Mouse (Mus musculus) forebrain, embryonic 15.5 days (tissue): ENCODE results near the gene Plrg1. TPM values are rescaled to one million over a fixed set of nuclear protein-coding genes. Genes with fewer than 3 reads are reported as not detected.

Experiments
- ATAC-seq: fragments of 200-750 bp; cut with Nextera tagmentation; replicated peaks from 2 replicates; pipeline ENCODE4 v1.8.0; 2017; ENCODE audit warnings: mild to moderate bottlenecking, moderate TSS enrichment, moderate library complexity
- H3K27ac ChIP-seq: fragments of 300-500 bp; sonication (generic); replicated peaks from 2 replicates; pipeline ENCODE4 v1.5.1; 2015; ENCODE audit warnings: mild to moderate bottlenecking, inconsistent platforms
- H3K27me3 ChIP-seq: fragments of 300-500 bp; sonication (generic); 2 replicates; pipeline ENCODE4 v1.6.1; 2015; ENCODE audit warnings: inconsistent platforms
- H3K36me3 ChIP-seq: fragments of 300-500 bp; sonication (generic); 2 replicates; pipeline ENCODE4 v1.6.1; 2015; ENCODE audit warnings: mild to moderate bottlenecking, inconsistent platforms
- H3K4me1 ChIP-seq: fragments of 300-500 bp; sonication (generic); 2 replicates; pipeline ENCODE4 v1.6.1; 2015; ENCODE audit warnings: inconsistent platforms
- H3K4me2 ChIP-seq: fragments of 300-500 bp; sonication (generic); replicated peaks from 2 replicates; pipeline ENCODE4 v1.6.1; 2015; ENCODE audit warnings: mild to moderate bottlenecking, inconsistent platforms
- H3K4me3 ChIP-seq: fragments of 300-500 bp; sonication (generic); 2 replicates; pipeline ENCODE4 v1.5.1; 2015; ENCODE audit warnings: mild to moderate bottlenecking, inconsistent platforms
- H3K9ac ChIP-seq: fragments of 300-500 bp; sonication (generic); replicated peaks from 2 replicates; pipeline ENCODE4 v1.6.1; 2015; ENCODE audit warnings: mild to moderate bottlenecking, inconsistent platforms
- H3K9me3 ChIP-seq: fragments of 300-500 bp; sonication (generic); 2 replicates; pipeline ENCODE4 v1.6.1; 2016; ENCODE audit warnings: inconsistent platforms
- WGBS: fragments of 180-500 bp; shearing (Covaris S2); methylation state at CpG from one replicate; pipeline ENCODE4 v1.1.7; 2015; ENCODE audit warnings: mixed read lengths; 5-methylcytosine and 5-hydroxymethylcytosine counted together
- polyA plus RNA-seq: library from polyadenylated mRNA; unstranded; fragments of >200 nt; fragmentation: Nextera tagmentation; extraction: Ambion mirVana; gene quantifications from 2 replicates; pipeline ENCODE4 v1.2.1, GENCODE M21; 2015

The Plrg1 gene
- polyA plus RNA-seq, 1 experiment from 2014 or later, result 118 TPM

GRCm38 (mm10) chr3:83054759-83055158 lies 563 bp upstream of the Plrg1 start:
- Histone ChIP-seq H3K4me1 (peaks cover 12% of the 10 kb centered on the region), H3K9ac (no peak overlapping the region), H3K27me3 (no peaks in the 10 kb centered on the region), H3K27ac (no peak overlapping the region), H3K4me2 (peak overlapping the region; percentile 39), H3K9me3 (no peaks in the 10 kb centered on the region), H3K4me3 (peak overlapping the region; percentile 75), H3K36me3 (peaks cover 21% of the 10 kb centered on the region)
- WGBS, result 39% methylated on average over 13 of the region's 13 CpGs
- no peak for ATAC-seq

- peaks cover 12% of the 10 kb centered on the region for H3K4me1 ChIP-seq
- no peak for ATAC-seq
- H3K9me3 ChIP-seq, result no peaks in the 10 kb centered on the region
- H3K9ac ChIP-seq, result no peak overlapping the region
- 91% methylated on average over 2 of the region's 2 CpGs for WGBS
- H3K4me2 ChIP-seq, result no peak overlapping the region
- H3K27me3 ChIP-seq, result no peaks in the 10 kb centered on the region
- no peak overlapping the region for H3K27ac ChIP-seq
- no peak overlapping the region for H3K4me3 ChIP-seq
- peaks cover 42% of the 10 kb centered on the region for H3K36me3 ChIP-seq
These were observed 1.7 kb downstream of the Plrg1 start for GRCm38 (mm10) chr3:83057046-83057445.

GRCm38 (mm10) chr3:83067920-83068319 lies 12.6 kb downstream of the Plrg1 start:
- WGBS, result 93% methylated on average over 9 of the region's 9 CpGs
- Histone ChIP-seq H3K9me3 (no peaks in the 10 kb centered on the region), H3K4me3 (no peak overlapping the region), H3K36me3 (peaks cover 78% of the 10 kb centered on the region), H3K27ac (no peak overlapping the region), H3K9ac (no peak overlapping the region), H3K27me3 (no peaks in the 10 kb centered on the region), H3K4me2 (no peak overlapping the region), H3K4me1 (no peaks in the 10 kb centered on the region)
- ATAC-seq, result no peak

- H3K4me3 ChIP-seq, result no peak overlapping the region
- no peak overlapping the region for H3K27ac ChIP-seq
- H3K4me1 ChIP-seq, result no peaks in the 10 kb centered on the region
- H3K9me3 ChIP-seq, result no peaks in the 10 kb centered on the region
- 94% methylated on average over 13 of the region's 13 CpGs for WGBS
- H3K36me3 ChIP-seq, result peaks cover 74% of the 10 kb centered on the region
- H3K9ac ChIP-seq, result no peak overlapping the region
- no peaks in the 10 kb centered on the region for H3K27me3 ChIP-seq
- no peak for ATAC-seq
- no peak overlapping the region for H3K4me2 ChIP-seq
These were observed 13.5 kb downstream of the Plrg1 start for GRCm38 (mm10) chr3:83068869-83069268.

- Histone ChIP-seq H3K4me3 (no peak overlapping the region), H3K9me3 (no peaks in the 10 kb centered on the region), H3K4me1 (no peaks in the 10 kb centered on the region), H3K4me2 (no peak overlapping the region), H3K27me3 (no peaks in the 10 kb centered on the region), H3K27ac (no peak overlapping the region), H3K36me3 (peaks cover 76% of the 10 kb centered on the region), H3K9ac (no peak overlapping the region)
- WGBS, result 89% methylated on average over 4 of the region's 4 CpGs
- no peak for ATAC-seq
These were observed 14.9 kb downstream of the Plrg1 start for GRCm38 (mm10) chr3:83070231-83070630.

- H3K27ac ChIP-seq, result no peak overlapping the region
- no peaks in the 10 kb centered on the region for H3K27me3 ChIP-seq
- H3K4me1 ChIP-seq, result peaks cover 17% of the 10 kb centered on the region
- no peak overlapping the region for H3K4me2 ChIP-seq
- H3K4me3 ChIP-seq, result no peak overlapping the region
- peak; percentile 55 for ATAC-seq
- no peak overlapping the region for H3K9ac ChIP-seq
- H3K36me3 ChIP-seq, result peaks cover 20% of the 10 kb centered on the region
- WGBS, result 29% methylated on average over 3 of the region's 3 CpGs
- H3K9me3 ChIP-seq, result no peaks in the 10 kb centered on the region
These were observed 21.2 kb downstream of the Plrg1 start for GRCm38 (mm10) chr3:83076563-83076962.

GRCm38 (mm10) chr3:83080567-83081055 lies 25.3 kb downstream of the Plrg1 start:
- peaks cover 17% of the 10 kb centered on the region for H3K4me1 ChIP-seq
- H3K27me3 ChIP-seq, result no peaks in the 10 kb centered on the region
- H3K9me3 ChIP-seq, result no peaks in the 10 kb centered on the region
- 0 out of 2 replicates have a peak overlapping the region, but pooled peaks have one; percentile 10 for H3K9ac ChIP-seq
- 4% methylated on average over 11 of the region's 11 CpGs for WGBS
- peak; percentile 66 for ATAC-seq
- 0 out of 2 replicates have a peak overlapping the region, but pooled peaks have one; percentile 35 for H3K27ac ChIP-seq
- H3K4me2 ChIP-seq, result peak overlapping the region; percentile 46
- peak overlapping the region; percentile 18 for H3K4me3 ChIP-seq
- no peaks in the 10 kb centered on the region for H3K36me3 ChIP-seq

GRCm38 (mm10) chr3:83097586-83097985 lies 42.3 kb downstream of the Plrg1 start:
- Histone ChIP-seq H3K27ac (0 out of 2 replicates have a peak overlapping the region, but pooled peaks have one; percentile 12), H3K27me3 (no peaks in the 10 kb centered on the region), H3K4me3 (no peak overlapping the region), H3K9me3 (no peaks in the 10 kb centered on the region), H3K4me2 (peak overlapping the region; percentile 57; the same call in 1 of the 2 replicates), H3K36me3 (no peaks in the 10 kb centered on the region), H3K9ac (no peak overlapping the region), H3K4me1 (peaks cover 29% of the 10 kb centered on the region)
- ATAC-seq, result 0 out of 2 replicates have a peak, but pooled peaks have one; percentile 24
- WGBS, result 6% methylated on average over 6 of the region's 6 CpGs

GRCm38 (mm10) chr3:83098546-83099034 lies 43.3 kb downstream of the Plrg1 start:
- ATAC-seq, result peak; percentile 89
- no peaks in the 10 kb centered on the region for H3K36me3 ChIP-seq
- WGBS, result 0% methylated on average over 14 of the region's 14 CpGs
- H3K4me3 ChIP-seq, result peak overlapping the region; percentile 33
- no peaks in the 10 kb centered on the region for H3K9me3 ChIP-seq
- H3K4me1 ChIP-seq, result peaks cover 29% of the 10 kb centered on the region
- no peaks in the 10 kb centered on the region for H3K27me3 ChIP-seq
- peak overlapping the region; percentile 86 for H3K27ac ChIP-seq
- peak overlapping the region; percentile 57 for H3K4me2 ChIP-seq
- H3K9ac ChIP-seq, result peak overlapping the region; percentile 40

- Histone ChIP-seq H3K9ac (peak overlapping the region; percentile 40), H3K9me3 (no peaks in the 10 kb centered on the region)
- 75% methylated on average over 1 of the region's 1 CpGs for WGBS
These were observed 43.8 kb downstream of the Plrg1 start for GRCm38 (mm10) chr3:83099139-83099538.

GRCm38 (mm10) chr3:83099651-83100050 lies 44.3 kb downstream of the Plrg1 start:
- Histone ChIP-seq H3K36me3 (no peaks in the 10 kb centered on the region), H3K4me3 (no peak overlapping the region), H3K9ac (no peak overlapping the region), H3K9me3 (no peaks in the 10 kb centered on the region), H3K27ac (no peak overlapping the region; the same call in 1 of the 2 replicates), H3K4me1 (peaks cover 29% of the 10 kb centered on the region), H3K4me2 (no peak overlapping the region), H3K27me3 (no peaks in the 10 kb centered on the region)
- 62% methylated on average over 6 of the region's 6 CpGs for WGBS
- 0 out of 2 replicates have a peak, but pooled peaks have one; percentile 17 for ATAC-seq

More at GRCm38 (mm10) chr3:83099139-83099538, 43.8 kb downstream of the Plrg1 start:
- ATAC-seq, result peak; percentile 36; the same call in 1 of the 2 replicates
- H3K4me1 ChIP-seq, result peaks cover 29% of the 10 kb centered on the region
- no peaks in the 10 kb centered on the region for H3K36me3 ChIP-seq
- peak overlapping the region; percentile 86 for H3K27ac ChIP-seq
- H3K27me3 ChIP-seq, result no peaks in the 10 kb centered on the region
- H3K4me2 ChIP-seq, result peak overlapping the region; percentile 57
- H3K4me3 ChIP-seq, result peak overlapping the region; percentile 33

- Histone ChIP-seq H3K9ac (no peak overlapping the region), H3K36me3 (no peaks in the 10 kb centered on the region), H3K9me3 (no peaks in the 10 kb centered on the region), H3K4me2 (no peak overlapping the region), H3K27me3 (no peaks in the 10 kb centered on the region), H3K4me1 (peaks cover 24% of the 10 kb centered on the region), H3K27ac (no peak overlapping the region), H3K4me3 (no peak overlapping the region)
- 96% methylated on average over 6 of the region's 6 CpGs for WGBS
- ATAC-seq, result no peak
These were observed 47.0 kb downstream of the Plrg1 start for GRCm38 (mm10) chr3:83102286-83102685.

- no peaks in the 10 kb centered on the region for H3K36me3 ChIP-seq
- H3K4me1 ChIP-seq, result peaks cover 8% of the 10 kb centered on the region
- H3K4me2 ChIP-seq, result no peak overlapping the region
- no peak overlapping the region for H3K27ac ChIP-seq
- no peak overlapping the region for H3K9ac ChIP-seq
- H3K27me3 ChIP-seq, result no peaks in the 10 kb centered on the region
- peak; percentile 76 for ATAC-seq
- H3K9me3 ChIP-seq, result no peaks in the 10 kb centered on the region
- no peak overlapping the region for H3K4me3 ChIP-seq
- WGBS, result 28% methylated on average over 4 of the region's 4 CpGs
These were observed 54.8 kb downstream of the Plrg1 start for GRCm38 (mm10) chr3:83110163-83110562.
